Mouse (Mus musculus) neural tube, embryonic 10.5 days (tissue): ENCODE data around the gene Clec16a.
A peak's percentile ranks its signal among the peaks of the same experiment; 100 is the strongest.

ENCODE experiments used
- DNase-seq: peaks from one replicate; pipeline ENCODE4 v3.0.0-alpha.2; 2017; ENCODE audit warnings: low spot score; ENCODE audit errors: extremely low spot score

Gene Clec16a

GRCm38 (mm10) chr16:10534567-10534966 is 10.6 kb upstream of the Clec16a start:
- DNase-seq, result no peak

- no peak for DNase-seq
Measured at GRCm38 (mm10) chr16:10536323-10536722, 8.8 kb upstream of the Clec16a start.

GRCm38 (mm10) chr16:10536961-10537360 is 8.2 kb upstream of the Clec16a start:
- no peak for DNase-seq

DNA sequence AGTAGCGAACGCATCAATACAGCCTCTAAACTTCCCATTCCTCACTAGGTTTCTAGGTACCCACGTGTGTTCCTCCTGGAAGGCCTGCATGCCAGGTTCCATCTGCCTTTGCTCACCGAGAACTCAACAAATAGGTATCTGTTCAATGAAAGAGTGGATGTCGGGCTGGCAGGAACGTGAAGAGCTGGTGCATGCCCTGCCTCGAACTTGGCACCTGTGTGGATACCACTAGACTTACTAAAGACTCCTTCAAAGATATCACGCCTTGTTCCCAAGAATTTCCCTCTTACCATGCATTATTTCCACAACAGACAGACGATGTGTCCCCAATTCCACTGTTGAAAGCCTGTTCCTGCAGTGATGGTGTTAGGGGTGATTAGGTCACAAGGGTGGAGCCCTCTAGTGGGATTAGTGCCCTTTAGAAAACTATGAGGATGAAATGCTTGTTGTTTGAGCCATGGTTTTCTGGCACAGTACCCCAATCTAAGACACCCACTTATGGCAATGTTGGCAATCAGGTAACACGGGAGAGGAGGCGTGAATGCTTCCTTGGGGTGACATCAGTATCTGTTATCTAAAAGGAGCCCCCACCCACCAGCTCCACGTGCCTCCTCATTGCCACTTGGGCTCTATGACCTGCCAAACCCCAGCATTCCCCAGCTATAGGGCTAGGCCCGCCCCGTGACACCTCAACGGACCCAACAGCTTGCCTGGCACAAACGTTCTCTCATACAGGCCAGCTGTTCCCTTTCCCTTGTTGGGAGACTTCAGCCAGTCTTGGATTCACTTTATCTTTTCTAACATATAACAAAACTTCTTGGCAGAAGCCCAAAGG is 4.2 kb upstream of the Clec16a start:
- no peak for DNase-seq

DNA sequence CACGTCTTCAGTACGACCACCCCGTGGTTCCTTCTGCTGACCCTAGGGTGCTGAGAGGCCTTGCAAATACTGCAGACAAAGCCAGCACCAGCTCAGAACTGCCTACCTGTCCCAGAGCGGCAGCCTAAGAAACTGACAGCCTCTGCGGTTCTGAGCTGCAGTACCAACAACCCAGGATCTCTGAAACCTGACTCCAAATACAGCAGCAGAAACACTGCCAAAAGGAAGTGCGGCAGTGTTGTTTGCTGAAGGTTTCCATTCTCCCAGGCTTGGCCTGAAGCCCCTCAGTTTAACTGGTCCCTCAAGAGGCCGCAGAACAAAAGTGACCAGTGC is 3.6 kb upstream of the Clec16a start:
- peak; percentile 24 for DNase-seq

- DNase-seq, result peak; percentile 56
Measured at GRCm38 (mm10) chr16:10542266-10542665, 2.9 kb upstream of the Clec16a start.

DNA sequence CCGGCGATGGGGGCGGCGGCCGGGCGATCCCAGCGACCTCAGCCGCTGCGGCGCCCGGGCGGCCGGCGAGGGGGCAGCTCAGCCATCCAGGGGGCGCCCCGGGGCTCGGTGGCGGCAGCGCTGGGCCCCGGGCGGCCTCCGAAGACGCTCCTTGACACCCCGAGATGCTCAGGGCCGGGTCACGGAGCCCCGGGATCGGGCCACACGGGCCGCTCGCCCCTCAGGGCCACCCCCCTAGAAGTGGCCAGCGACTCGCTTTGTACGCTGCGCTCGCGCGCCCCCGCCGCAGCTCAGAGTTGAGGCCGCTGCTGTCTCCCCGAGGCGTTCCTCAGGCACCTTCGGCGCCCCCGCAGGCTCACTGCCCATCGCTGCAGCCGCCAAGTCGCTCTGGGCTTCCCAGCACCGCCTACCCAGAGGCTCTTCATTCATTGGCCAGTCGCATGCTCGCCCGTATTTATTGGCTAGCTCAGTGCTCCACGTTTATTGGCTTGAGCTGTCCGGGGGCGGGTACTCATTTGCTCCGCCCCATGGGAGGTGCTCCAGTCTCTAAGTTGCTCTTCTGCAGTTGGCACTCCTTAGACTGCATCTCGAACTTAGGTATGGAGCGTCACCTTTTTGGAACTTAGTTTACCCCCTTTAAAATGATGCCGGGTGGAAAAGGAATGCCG is 2.3 kb upstream of the Clec16a start, which contains the start of gene Dexi:
Gene Dexi (minus strand): TSS at position 357 of the 668 bp plus-strand sequence.
- peak; percentile 91 for DNase-seq

DNA sequence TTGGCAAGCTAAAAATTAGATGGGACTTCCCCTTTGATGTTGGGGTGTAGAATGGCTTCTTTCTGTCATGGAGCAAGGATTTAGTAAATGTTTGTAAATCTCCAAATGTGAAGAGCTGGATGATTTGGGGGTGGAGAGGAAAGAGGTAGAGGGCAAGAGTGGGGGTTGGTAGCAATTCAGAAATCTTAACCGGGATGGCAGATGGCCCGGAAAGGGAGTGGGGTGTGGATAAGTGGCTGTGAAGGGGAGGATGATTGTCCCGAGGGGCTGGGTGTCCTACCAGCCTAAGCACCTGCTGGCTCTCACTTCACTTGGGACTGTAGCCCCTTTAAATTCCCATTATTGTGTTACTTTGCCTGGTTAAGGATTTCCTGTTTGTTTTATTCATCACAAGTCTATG is 1.7 kb downstream of the Clec16a start:
- no peak for DNase-seq

DNA sequence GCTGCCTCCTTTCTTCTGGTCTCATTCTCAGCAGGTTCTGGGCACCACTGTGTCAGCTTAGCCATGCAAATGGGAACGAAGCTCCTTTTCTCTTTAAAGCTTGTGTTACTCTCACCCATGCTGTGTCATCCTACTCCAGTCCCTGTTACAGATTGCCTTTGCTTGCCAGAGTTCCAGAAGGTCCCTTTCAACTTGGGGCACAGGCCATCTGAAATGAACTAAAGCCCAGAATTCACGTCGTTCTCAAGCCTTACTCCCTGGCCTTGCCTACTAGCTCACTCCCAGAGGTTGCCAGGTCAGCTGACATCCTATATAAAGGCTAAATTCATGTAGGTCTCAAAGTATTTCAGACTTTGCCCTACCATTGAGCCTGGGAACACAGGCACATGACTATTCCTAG is 3.8 kb downstream of the Clec16a start:
- DNase-seq, result no peak

DNA sequence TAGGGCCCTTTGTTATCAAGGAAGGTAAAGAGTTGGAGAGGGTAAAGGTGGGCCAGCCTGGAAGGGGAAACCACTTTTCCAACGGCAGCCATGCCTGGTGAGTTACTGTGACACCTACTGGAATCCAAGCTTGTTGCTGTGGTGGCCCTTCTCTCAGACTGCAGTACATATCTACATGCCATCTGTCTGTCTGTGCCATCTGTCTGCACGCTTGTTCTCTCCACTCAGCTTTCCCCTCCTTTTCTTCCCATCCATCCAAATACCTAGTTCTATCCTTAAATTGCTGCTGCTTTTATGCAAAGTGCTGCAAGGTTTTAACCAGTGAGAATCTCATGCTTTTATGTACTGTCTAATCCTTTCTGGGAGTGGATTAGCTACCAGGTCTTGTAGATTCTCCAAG is 4.5 kb downstream of the Clec16a start:
- no peak for DNase-seq

DNA sequence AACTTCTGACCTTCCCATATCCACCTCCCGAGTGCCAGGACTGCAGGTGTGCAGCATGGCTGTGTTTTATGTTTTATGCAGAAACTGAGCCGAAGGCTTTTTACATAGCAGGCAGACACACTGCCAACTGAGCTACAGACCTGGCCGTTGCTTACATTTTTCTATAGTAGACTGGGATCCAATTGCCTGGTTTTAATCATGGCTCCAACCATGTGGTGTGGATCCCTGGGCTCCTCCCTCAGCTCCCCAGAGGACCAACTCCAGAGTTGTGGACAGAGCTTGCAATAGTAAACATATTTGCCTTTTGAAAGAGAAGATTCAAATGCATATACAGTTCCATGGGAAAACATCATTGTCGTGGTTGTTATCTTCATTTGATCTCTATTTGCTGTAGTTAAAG is 6.5 kb downstream of the Clec16a start:
- DNase-seq, result no peak

GRCm38 (mm10) chr16:10553858-10554257 is 8.7 kb downstream of the Clec16a start:
- DNase-seq, result no peak

GRCm38 (mm10) chr16:10559991-10560390 is 14.9 kb downstream of the Clec16a start:
- no peak for DNase-seq

DNA sequence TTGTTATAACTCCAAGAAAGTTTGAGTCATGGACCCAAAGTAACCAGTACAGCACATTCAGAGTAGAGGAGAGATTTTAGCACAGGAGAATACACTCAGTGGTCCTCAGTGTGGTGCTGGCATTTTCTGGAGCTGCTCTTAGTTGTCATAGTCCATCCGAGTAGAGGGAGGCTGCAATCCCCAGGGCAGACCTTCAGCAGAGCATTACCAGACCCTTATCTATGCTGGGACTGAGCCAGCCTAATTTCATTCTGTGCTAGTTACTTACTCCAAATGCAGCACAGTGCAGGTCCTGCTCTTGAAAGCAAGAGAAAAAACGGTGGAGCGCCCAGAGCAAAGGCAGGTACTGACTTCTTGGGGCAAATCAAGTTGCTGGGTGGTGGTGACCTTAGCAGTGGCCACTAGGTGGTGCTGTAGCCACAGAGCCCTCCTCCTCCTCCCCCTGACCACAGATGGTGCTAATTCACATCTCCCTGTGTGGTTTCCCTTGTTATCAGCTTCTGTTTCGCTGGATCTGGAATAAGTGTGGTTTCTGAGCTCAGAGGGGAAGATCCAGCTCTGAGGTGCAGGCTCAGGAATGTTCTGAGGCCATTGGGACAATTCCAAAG is 20.2 kb downstream of the Clec16a start:
- DNase-seq, result peak; percentile 67

GRCm38 (mm10) chr16:10567153-10567552 is 22.0 kb downstream of the Clec16a start:
- DNase-seq, result no peak

GRCm38 (mm10) chr16:10569809-10570395 is 24.8 kb downstream of the Clec16a start:
- DNase-seq, result no peak

GRCm38 (mm10) chr16:10570708-10571107 is 25.6 kb downstream of the Clec16a start:
- DNase-seq, result no peak

DNA sequence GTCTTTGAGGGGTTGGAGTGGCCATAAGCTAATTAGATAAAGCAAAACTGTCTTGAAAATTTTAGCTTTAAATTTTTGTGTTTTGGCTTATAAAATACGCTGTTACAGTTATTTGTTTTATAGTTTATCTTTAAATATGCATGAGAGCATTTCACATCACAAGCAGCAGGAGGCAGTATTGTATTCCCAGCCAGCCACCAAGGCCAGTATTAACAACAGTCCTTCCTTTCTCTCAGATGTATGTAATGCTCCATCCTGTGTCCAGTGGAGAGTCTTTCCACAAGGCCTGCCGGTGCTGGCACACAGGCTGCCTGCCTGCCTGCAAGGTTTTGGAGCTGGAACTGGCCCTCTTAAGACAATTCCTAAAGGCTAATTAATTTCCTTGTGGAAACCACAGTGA is 26.7 kb downstream of the Clec16a start:
- no peak for DNase-seq

GRCm38 (mm10) chr16:10574936-10575335 is 29.8 kb downstream of the Clec16a start:
- no peak for DNase-seq

- no peak for DNase-seq
Measured at GRCm38 (mm10) chr16:10575915-10576314, 30.8 kb downstream of the Clec16a start.

DNA sequence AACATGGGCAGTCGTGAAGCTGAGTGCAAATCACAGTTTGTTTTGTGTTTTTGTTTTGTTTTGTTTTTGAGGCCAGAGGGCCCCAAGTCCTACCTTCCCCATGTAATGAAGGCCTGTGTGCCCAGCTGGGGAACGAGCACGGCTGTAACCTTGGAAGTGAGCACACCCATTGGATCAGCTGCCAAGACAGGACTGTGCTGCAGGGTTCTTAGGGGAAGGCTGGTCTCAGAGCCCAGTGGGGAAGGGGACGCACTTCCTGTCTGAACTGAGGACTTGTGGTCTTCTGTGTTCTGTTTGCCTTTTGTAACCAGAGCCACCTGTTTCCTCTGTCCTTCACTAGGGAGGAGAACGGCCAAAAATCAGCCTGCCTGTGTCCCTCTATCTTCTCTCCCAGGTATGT is 32.4 kb downstream of the Clec16a start:
- no peak for DNase-seq

DNA sequence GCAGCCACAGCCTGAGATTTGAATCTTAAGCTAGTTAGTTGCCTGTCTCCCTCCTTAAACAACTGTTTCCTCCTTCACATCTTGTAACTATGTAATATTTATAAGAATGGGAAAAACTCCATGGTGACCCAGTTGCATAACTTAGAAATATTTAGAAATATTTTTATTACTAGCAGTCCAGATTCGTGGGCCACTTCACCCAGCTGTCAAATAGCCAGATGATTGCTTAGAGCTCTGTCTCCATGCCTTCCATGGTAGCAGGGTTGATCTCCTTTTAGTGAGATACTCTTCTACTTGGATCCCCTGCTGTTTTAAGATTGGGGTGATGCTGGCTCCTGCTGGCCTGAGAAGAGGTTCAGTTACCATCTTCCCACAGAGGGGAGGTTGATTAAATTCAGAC is 33.2 kb downstream of the Clec16a start:
- DNase-seq, result no peak
